Mouse (Mus musculus) skeletal muscle tissue, adult 2 months (tissue): ENCODE measurements around the gene Htra3.

ENCODE experiments used
- DNase-seq: peaks from one replicate; pipeline ENCODE4 v3.0.0-alpha.2; 2012; ENCODE audit warnings: low read depth, low spot score

Gene Htra3

DNA sequence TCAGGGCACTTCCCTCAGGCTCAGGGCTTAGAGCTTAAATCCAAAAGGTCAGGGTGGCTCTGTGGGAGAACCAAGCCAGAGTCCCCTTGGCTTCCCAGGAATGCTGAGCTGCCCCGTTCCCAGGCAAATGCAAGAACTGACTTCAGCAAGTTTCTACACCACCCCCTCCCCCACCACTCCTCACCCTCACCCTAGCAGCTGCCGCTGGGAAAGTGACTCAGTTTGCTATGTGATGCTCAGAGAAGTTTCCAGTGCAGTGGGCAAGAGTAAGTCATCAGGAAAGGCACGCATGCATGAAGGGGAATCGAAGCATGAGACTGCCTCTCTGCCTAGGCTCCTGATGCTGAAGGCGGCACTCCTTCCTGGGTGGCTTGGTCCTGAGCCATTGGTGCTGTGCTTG is 62.6 kb downstream of the Htra3 start:
- DNase-seq = no peak

DNA sequence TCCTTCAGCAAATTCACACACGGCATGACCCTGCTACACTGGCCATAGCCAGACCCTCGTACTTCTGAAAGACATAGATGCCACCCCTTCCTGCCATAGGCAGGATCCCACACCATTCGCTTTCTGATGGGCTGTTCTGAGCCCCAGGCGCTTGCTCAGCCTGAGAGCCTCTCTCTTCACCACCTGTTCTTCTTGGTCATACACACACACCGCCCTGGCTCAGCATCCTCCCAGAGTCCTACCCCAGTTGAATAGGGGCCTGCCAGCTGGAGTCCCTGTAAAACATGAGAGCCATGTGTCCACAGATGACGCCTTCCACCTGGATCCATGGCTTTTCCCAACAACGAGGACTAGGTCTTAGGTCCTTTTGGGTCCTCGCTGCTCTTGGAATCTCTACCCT is 66.9 kb downstream of the Htra3 start:
- no peak for DNase-seq

GRCm38 (mm10) chr5:35611900-35612299 is 67.7 kb downstream of the Htra3 start:
- DNase-seq = no peak

DNA sequence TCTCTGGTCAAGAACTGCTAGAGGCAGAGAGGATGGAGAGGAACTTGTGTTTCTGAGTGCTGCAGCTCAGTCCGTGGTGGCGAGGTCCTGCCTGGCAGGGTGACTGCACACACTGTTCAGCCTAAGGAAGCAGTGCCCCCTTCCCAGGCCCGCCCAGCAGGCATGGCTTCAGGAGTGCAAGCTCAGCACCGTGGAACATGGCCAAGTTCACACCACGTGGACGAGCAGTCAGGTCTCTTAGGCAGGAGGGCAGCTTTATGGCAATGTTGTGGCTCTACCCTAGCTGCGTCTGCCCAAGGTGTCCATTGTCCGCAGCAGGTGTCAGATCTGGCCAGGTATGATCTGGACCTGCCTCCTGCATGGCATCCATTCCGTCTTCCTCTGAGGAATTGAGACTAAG is 68.4 kb downstream of the Htra3 start:
- DNase-seq = no peak

DNA sequence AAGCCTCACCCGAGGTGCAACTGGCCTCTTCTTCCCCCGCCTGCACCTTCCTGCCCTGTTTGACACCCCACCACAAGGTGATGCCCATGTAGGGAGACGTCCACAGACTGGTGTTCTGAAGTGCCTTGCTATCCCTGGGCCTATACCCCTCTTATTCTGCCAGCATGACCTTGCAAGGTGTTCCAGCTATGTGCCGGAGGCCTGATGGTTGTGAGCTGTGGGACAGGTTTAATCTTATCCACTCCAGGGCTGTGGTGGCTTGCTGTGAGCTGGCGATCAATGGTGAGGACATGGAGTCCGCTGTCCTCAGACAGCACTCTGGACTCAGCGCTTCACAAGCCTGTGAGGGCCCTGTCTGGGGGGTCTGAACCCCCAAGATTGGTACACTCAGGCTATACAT is 69.2 kb downstream of the Htra3 start:
- DNase-seq = no peak

DNA sequence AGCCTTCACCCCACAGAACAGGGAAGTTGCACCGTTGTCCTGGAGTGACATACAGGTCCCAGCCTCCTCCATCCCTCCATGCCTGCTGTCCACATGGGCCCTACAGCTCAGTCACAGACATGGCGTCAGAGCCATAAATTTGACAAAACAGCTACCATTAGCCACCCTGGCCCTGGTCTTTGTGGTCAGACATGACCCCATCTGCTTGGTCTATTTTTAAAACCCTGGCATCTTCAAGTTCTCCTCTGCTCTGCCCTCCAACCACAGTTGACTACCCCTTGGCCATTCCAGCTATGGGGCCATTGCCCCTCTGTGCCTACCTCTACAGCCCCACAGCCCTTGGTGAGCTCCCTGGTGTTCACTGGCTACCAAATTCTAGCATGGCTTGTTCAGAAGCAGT is 69.6 kb downstream of the Htra3 start:
- no peak for DNase-seq

DNA sequence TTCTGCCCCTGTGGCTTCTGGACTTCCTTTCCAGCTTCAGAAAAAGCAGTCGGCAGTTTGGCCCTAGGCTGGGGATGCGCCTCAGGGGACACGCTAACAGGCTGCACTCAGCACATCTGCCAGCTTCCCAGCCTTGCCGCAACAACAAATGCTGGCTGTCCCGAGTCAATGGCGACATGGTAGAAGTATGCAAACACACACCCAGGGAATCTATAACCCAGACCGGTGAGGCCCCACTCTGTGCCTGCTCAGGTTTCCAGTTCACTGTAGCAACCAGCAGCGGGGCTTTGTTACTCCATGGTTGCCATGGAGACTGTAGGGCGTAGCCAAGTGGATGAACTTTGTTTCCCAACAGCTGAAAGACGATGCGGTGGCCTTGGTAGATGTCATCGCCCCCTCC is 70.2 kb downstream of the Htra3 start:
- peak; percentile 88 for DNase-seq

GRCm38 (mm10) chr5:35608559-35608958 is 71.0 kb downstream of the Htra3 start:
- no peak for DNase-seq

DNA sequence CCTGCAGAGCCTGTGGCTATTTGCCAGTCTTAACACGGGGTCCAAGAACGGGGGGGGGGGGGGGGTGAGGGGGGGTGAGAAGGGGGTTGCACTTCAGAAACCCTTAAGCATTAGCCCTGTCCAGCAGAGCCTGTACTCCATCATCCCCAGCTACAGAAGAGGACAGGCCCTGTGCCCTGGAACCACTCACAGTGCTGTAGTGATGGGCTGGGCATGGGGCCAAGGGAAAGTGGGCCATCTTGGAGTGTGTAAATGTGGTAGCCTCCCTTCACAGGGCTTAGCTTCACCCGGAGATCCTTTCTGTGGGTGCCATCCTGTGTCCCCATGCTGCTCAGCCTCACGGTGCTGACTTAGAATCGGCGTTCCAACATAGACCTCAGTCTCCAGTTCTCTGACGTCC is 71.8 kb downstream of the Htra3 start:
- no peak for DNase-seq

DNA sequence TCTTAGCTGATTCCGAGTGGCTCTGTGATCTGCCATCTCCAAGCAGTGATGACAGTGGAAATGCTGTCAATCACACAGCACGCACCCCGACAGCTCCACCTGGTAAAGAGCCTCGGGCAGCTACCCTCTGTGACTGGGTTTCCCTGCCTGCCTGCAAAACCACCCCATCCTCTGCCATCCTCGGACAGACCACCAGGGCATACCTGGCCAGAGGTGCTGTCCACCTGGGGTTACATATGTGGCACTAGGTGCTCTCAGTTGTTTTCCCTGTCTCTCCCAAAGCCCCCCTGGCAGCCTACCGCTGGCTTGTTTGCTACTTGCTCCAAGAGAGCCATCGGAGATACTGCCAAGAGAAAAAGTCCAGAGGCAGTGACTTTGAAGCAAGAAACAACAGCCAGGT is 72.8 kb downstream of the Htra3 start:
- DNase-seq = no peak

DNA sequence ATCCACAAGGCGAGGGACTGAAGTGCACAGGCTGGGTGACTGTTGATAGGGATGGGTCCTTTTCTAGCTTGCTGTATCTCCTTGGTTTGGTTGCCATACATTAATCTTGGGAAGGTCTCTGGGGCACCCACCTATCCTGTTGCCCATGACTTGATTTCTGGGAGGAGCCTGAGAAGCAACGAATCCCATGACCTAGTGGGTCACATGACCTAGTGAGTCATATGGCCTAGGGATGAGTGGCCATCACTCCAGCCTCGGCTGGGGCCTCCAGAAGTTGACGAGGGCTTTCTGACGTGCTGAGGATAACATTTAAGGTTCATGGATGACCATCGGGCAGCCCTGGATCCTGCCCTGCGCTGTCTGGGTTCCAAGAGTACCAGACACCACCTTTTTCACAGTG is 74.2 kb downstream of the Htra3 start:
- no peak for DNase-seq
